Mouse (Mus musculus) myocyte (in vitro differentiated cells): ENCODE data around the gene Krtap16-1. TPM values are rescaled to one million over a fixed set of nuclear protein-coding genes. Genes with fewer than 3 reads are reported as not detected.

Experiments
- H3K27me3 ChIP-seq: one replicate; pipeline ENCODE4 v1.6.1; 2011; ENCODE audit not compliant: control insufficient read depth, insufficient read depth, insufficient read length
- H3K36me3 ChIP-seq: one replicate; pipeline ENCODE4 v1.6.1; 2011; ENCODE audit not compliant: control insufficient read depth, insufficient read depth
- H3K4me2 ChIP-seq: one replicate; pipeline ENCODE4 v1.6.1; 2011; ENCODE audit warnings: low read depth, control low read depth
- H3K4me3 ChIP-seq: one replicate; pipeline ENCODE4 v1.5.1; 2011; ENCODE audit warnings: mild to moderate bottlenecking, control low read depth, moderate library complexity
- H3K79me2 ChIP-seq: one replicate; pipeline ENCODE4 v1.6.1; 2011; ENCODE audit not compliant: control insufficient read depth, insufficient read depth
- H3ac ChIP-seq: one replicate; pipeline ENCODE4 v1.6.1; 2011; ENCODE audit not compliant: control insufficient read depth, insufficient read length
- CEBPB ChIP-seq: IDR thresholded peaks from 2 replicates; pipeline ENCODE4 v1.6.1; 2011; ENCODE audit warnings: mild to moderate bottlenecking, moderate library complexity; ENCODE audit not compliant: poor library complexity, insufficient read depth, severe bottlenecking
- E2F4 ChIP-seq: IDR thresholded peaks from one replicate; pipeline ENCODE4 v1.6.1; 2011; ENCODE audit warnings: mild to moderate bottlenecking, control low read depth, moderate library complexity; ENCODE audit not compliant: insufficient read depth
- MAX ChIP-seq: IDR thresholded peaks from one replicate; pipeline ENCODE4 v1.6.1; 2011; ENCODE audit warnings: low read depth, mild to moderate bottlenecking, control low read depth
- MYOD1 ChIP-seq, 3 experiments: IDR thresholded peaks; one replicate each; pipeline ENCODE4 v1.6.1; 2011; ENCODE audit warnings: control low read depth in 2 of 3, low read depth in 2 of 3, mild to moderate bottlenecking in 2 of 3, moderate library complexity in 1 of 3; ENCODE audit not compliant: insufficient read length in 2 of 3, control insufficient read depth in 1 of 3
- MYOG ChIP-seq, 3 experiments: IDR thresholded peaks; one replicate each; pipeline ENCODE4 v1.6.1; 2011; ENCODE audit warnings: control low read depth in 2 of 3, low read depth in 2 of 3, mild to moderate bottlenecking in 2 of 3; ENCODE audit not compliant: insufficient read length in 2 of 3, control insufficient read depth in 1 of 3, insufficient read depth in 1 of 3
- POLR2A ChIP-seq: IDR thresholded peaks from one replicate; pipeline ENCODE4 v1.6.1; 2011; ENCODE audit warnings: low read depth, mild to moderate bottlenecking, control low read depth, moderate library complexity; ENCODE audit not compliant: insufficient read length
- POLR2AphosphoS2 ChIP-seq: IDR thresholded peaks from one replicate; pipeline ENCODE4 v1.6.1; 2011; ENCODE audit warnings: low read depth, control low read depth; ENCODE audit not compliant: insufficient read length
- REST ChIP-seq: IDR thresholded peaks from one replicate; pipeline ENCODE4 v1.6.1; 2011; ENCODE audit warnings: mild to moderate bottlenecking, control low read depth, moderate library complexity; ENCODE audit not compliant: insufficient read depth, insufficient read length
- SRF ChIP-seq: IDR thresholded peaks from one replicate; pipeline ENCODE4 v1.6.1; 2011; ENCODE audit warnings: low read depth; ENCODE audit not compliant: control insufficient read depth, insufficient read length
- TCF12 ChIP-seq: IDR thresholded peaks from one replicate; pipeline ENCODE4 v1.6.1; 2011; ENCODE audit warnings: mild to moderate bottlenecking, control low read depth; ENCODE audit not compliant: poor library complexity, insufficient read depth, severe bottlenecking
- TCF3 ChIP-seq: IDR thresholded peaks from one replicate; pipeline ENCODE4 v1.6.1; 2011; ENCODE audit warnings: low read depth, control low read depth; ENCODE audit not compliant: insufficient read length
- USF1 ChIP-seq: IDR thresholded peaks from one replicate; pipeline ENCODE4 v1.6.1; 2011; ENCODE audit warnings: low read depth, mild to moderate bottlenecking, control low read depth, moderate library complexity
- polyA plus RNA-seq: library from polyadenylated mRNA; unstranded; fragments of >200 nt; fragmentation: generic; extraction: Trizol; gene quantifications from one replicate; pipeline ENCODE4 v1.2.1, GENCODE M21; 2012; ENCODE audit warnings: missing spikeins

The Krtap16-1 gene
- polyA plus RNA-seq, 1 experiment: not detected

- Histone ChIP-seq H3K27me3 (no peaks in the 10 kb centered on the region), H3K4me2 (no peak overlapping the region), H3K4me3 (no peak overlapping the region), H3ac (no peak overlapping the region), H3K36me3 (no peaks in the 10 kb centered on the region), H3K79me2 (no peaks in the 10 kb centered on the region)
- TF ChIP-seq E2F4 (no peak), TCF12 (no peak), CEBPB (no peak), SRF (no peak)
Measured at GRCm38 (mm10) chr11:100013691-100014171, 27.3 kb upstream of the Krtap16-1 start.

- Histone ChIP-seq H3K27me3 (no peaks in the 10 kb centered on the region), H3K4me2 (no peak overlapping the region), H3ac (no peak overlapping the region), H3K4me3 (no peak overlapping the region), H3K36me3 (no peaks in the 10 kb centered on the region), H3K79me2 (no peaks in the 10 kb centered on the region)
- TF ChIP-seq TCF3: no peak
- TF ChIP-seq E2F4: no peak
- TF ChIP-seq TCF12: no peak
- no peak for TF ChIP-seq REST
- no peak for TF ChIP-seq SRF
- no peak for TF ChIP-seq POLR2A
- TF ChIP-seq MAX: no peak
Measured at GRCm38 (mm10) chr11:100010682-100011081, 24.3 kb upstream of the Krtap16-1 start.

GRCm38 (mm10) chr11:100008336-100008735 is 21.9 kb upstream of the Krtap16-1 start:
- Histone ChIP-seq H3K4me2 (no peak overlapping the region), H3K79me2 (no peaks in the 10 kb centered on the region), H3K4me3 (no peak overlapping the region), H3ac (no peak overlapping the region), H3K36me3 (no peaks in the 10 kb centered on the region), H3K27me3 (no peaks in the 10 kb centered on the region)
- TF ChIP-seq E2F4 (no peak), TCF3 (no peak), REST (no peak), POLR2A (no peak), POLR2AphosphoS2 (no peak), MAX (no peak), CEBPB (no peak), MYOD1 (IDR thresholded peaks at IDR 0.05; ENCODE audit: control insufficient read depth in 1 of 3, insufficient read length in 2 of 3, low read depth in 2 of 3) (no peak), TCF12 (no peak), SRF (no peak), MYOG (IDR thresholded peaks at IDR 0.05; ENCODE audit: control insufficient read depth in 1 of 3, insufficient read depth in 1 of 3, insufficient read length in 2 of 3, low read depth in 2 of 3) (no peak), USF1 (no peak)

GRCm38 (mm10) chr11:100006624-100007023 is 20.2 kb upstream of the Krtap16-1 start:
- H3K79me2 ChIP-seq: no peaks in the 10 kb centered on the region
- no peak overlapping the region for H3ac ChIP-seq
- TF ChIP-seq REST (no peak), MYOD1 (IDR thresholded peaks at IDR 0.05; ENCODE audit: control insufficient read depth in 1 of 3, insufficient read length in 2 of 3, low read depth in 2 of 3) (no peak), USF1 (no peak), CEBPB (no peak), TCF12 (no peak), E2F4 (no peak), POLR2A (no peak), POLR2AphosphoS2 (no peak), MAX (no peak), MYOG (IDR thresholded peaks at IDR 0.05; ENCODE audit: control insufficient read depth in 1 of 3, insufficient read depth in 1 of 3, insufficient read length in 2 of 3, low read depth in 2 of 3) (no peak)
- H3K27me3 ChIP-seq: no peaks in the 10 kb centered on the region
- H3K4me2 ChIP-seq: no peak overlapping the region
- no peaks in the 10 kb centered on the region for H3K36me3 ChIP-seq
- H3K4me3 ChIP-seq: no peak overlapping the region

- Histone ChIP-seq H3K4me3 (no peak overlapping the region), H3K79me2 (no peaks in the 10 kb centered on the region), H3ac (no peak overlapping the region), H3K27me3 (no peaks in the 10 kb centered on the region), H3K4me2 (no peak overlapping the region), H3K36me3 (no peaks in the 10 kb centered on the region)
- TF ChIP-seq POLR2AphosphoS2 (no peak), POLR2A (no peak), TCF3 (no peak)
Measured at GRCm38 (mm10) chr11:100005905-100006304, 19.5 kb upstream of the Krtap16-1 start.
